Mouse (Mus musculus) CH12.LX (cell line): ENCODE results near the gene Gkap1.

Experiments
- CTCF ChIP-seq, 2 experiments: IDR thresholded peaks in 1 of 2; conservative IDR thresholded peaks in 1 of 2; 2 replicates each; pipeline ENCODE4 v1.5.1; 2011 to 2012; ENCODE audit warnings: low read depth in 2 of 2, low read length in 2 of 2, improper control_type of control experiment in 1 of 2, inconsistent platforms in 1 of 2, mild to moderate bottlenecking in 1 of 2, moderate library complexity in 1 of 2
- ETS1 ChIP-seq: conservative IDR thresholded peaks from 2 replicates; pipeline ENCODE4 v1.6.1; 2012; ENCODE audit warnings: low read depth, mild to moderate bottlenecking, inconsistent platforms, low read length, improper control_type of control experiment, moderate library complexity
- MYC ChIP-seq: IDR thresholded peaks from 2 replicates; pipeline ENCODE4 v1.6.1; 2011; ENCODE audit warnings: low read depth, mild to moderate bottlenecking, improper control_type of control experiment, low read length
- NELFE ChIP-seq: IDR thresholded peaks from 2 replicates; pipeline ENCODE4 v1.6.1; 2011; ENCODE audit warnings: low read depth, low read length, improper control_type of control experiment
- NRF1 ChIP-seq: IDR thresholded peaks from 2 replicates; pipeline ENCODE4 v1.6.1; 2014; ENCODE audit warnings: low read depth, mild to moderate bottlenecking, inconsistent platforms, low read length, improper control_type of control experiment, moderate library complexity
- POLR2A ChIP-seq: IDR thresholded peaks from 2 replicates; pipeline ENCODE4 v1.6.1; 2011; ENCODE audit warnings: low read depth, mild to moderate bottlenecking, improper control_type of control experiment, low read length
- POLR2AphosphoS2 ChIP-seq: IDR thresholded peaks from 2 replicates; pipeline ENCODE4 v1.6.1; 2011; ENCODE audit warnings: low read depth, low read length, improper control_type of control experiment
- RCOR1 ChIP-seq: conservative IDR thresholded peaks from 2 replicates; pipeline ENCODE4 v1.6.1; 2012; ENCODE audit warnings: low read depth, mild to moderate bottlenecking, inconsistent platforms, low read length, improper control_type of control experiment
- SIN3A ChIP-seq: IDR thresholded peaks from 2 replicates; pipeline ENCODE4 v1.6.1; 2012; ENCODE audit warnings: low read length, improper control_type of control experiment, inconsistent platforms
- TBP ChIP-seq: conservative IDR thresholded peaks from 2 replicates; pipeline ENCODE4 v1.6.1; 2011; ENCODE audit warnings: low read depth, low read length, improper control_type of control experiment
- TCF12 ChIP-seq: IDR thresholded peaks from 2 replicates; pipeline ENCODE4 v1.6.1; 2014; ENCODE audit warnings: low read depth, mild to moderate bottlenecking, inconsistent platforms, low read length, improper control_type of control experiment
- USF1 ChIP-seq: IDR thresholded peaks from 2 replicates; pipeline ENCODE4 v1.6.1; 2014; ENCODE audit warnings: low read depth, mild to moderate bottlenecking, inconsistent platforms, low read length, improper control_type of control experiment
- ZKSCAN1 ChIP-seq: IDR thresholded peaks from 2 replicates; pipeline ENCODE4 v1.6.1; 2012; ENCODE audit warnings: low read depth, inconsistent platforms, low read length, improper control_type of control experiment, borderline replicate concordance

- TF ChIP-seq MYC: no peak
- no peak for TF ChIP-seq TBP
- TF ChIP-seq CTCF (conservative IDR thresholded peaks at IDR 0.05 in 1 of 2, IDR thresholded peaks at IDR 0.05 in 1 of 2; ENCODE audit: low read depth in 2 of 2, low read length in 2 of 2): no peak
- no peak for TF ChIP-seq ZKSCAN1
- no peak for TF ChIP-seq SIN3A
- TF ChIP-seq NELFE: no peak
- no peak for TF ChIP-seq POLR2A
- TF ChIP-seq USF1: no peak
- no peak for TF ChIP-seq ETS1
- TF ChIP-seq TCF12: no peak
- no peak for TF ChIP-seq RCOR1
- no peak for TF ChIP-seq NRF1
- no peak for TF ChIP-seq POLR2AphosphoS2
These were observed 8.6 kb downstream of the Gkap1 start for GRCm38 (mm10) chr13:58266864-58267263.
